Mouse (Mus musculus) liver, embryonic 16.5 days (tissue): Measurements from ENCODE around the gene Nudt5. TPM values are rescaled to one million over a fixed set of nuclear protein-coding genes. Genes with fewer than 3 reads are reported as not detected.
"Not testable (repeated sequence)": the region's sequence is repeated elsewhere in the genome, so short reads cannot be mapped to it uniquely, and the experiment has no call there.

Source experiments
- ATAC-seq: fragments of 200-750 bp; cut with Nextera tagmentation; 2 replicates; pipeline ENCODE4 v1.8.0; 2017; ENCODE audit warnings: low read depth, mild to moderate bottlenecking, moderate number of reproducible peaks, moderate library complexity
- H3K27ac ChIP-seq: fragments of 300-500 bp; sonication (generic); 2 replicates; pipeline ENCODE4 v1.5.1; 2014; ENCODE audit warnings: mild to moderate bottlenecking, low read length
- H3K27me3 ChIP-seq: fragments of 300-500 bp; sonication (generic); 2 replicates; pipeline ENCODE4 v1.6.1; 2014; ENCODE audit warnings: low read depth, low read length, mixed read lengths; ENCODE audit not compliant: control insufficient read depth, insufficient read depth
- H3K36me3 ChIP-seq: fragments of 300-500 bp; sonication (generic); 2 replicates; pipeline ENCODE4 v1.6.1; 2014; ENCODE audit warnings: mild to moderate bottlenecking; ENCODE audit not compliant: control insufficient read depth, insufficient read depth
- H3K4me1 ChIP-seq: fragments of 300-500 bp; sonication (generic); 2 replicates; pipeline ENCODE4 v1.6.1; 2014; ENCODE audit warnings: low read depth, low read length, mixed read lengths; ENCODE audit not compliant: control insufficient read depth
- H3K4me2 ChIP-seq: fragments of 300-500 bp; sonication (generic); 2 replicates; pipeline ENCODE4 v1.6.1; 2014; ENCODE audit warnings: low read depth, low read length, mixed read lengths
- H3K4me3 ChIP-seq: fragments of 300-500 bp; sonication (generic); 2 replicates; pipeline ENCODE4 v1.5.1; 2014; ENCODE audit warnings: low read depth, mild to moderate bottlenecking, low read length
- H3K9ac ChIP-seq: fragments of 300-500 bp; sonication (generic); 2 replicates; pipeline ENCODE4 v1.6.1; 2014; ENCODE audit warnings: low read depth, low read length
- H3K9me3 ChIP-seq: fragments of 300-500 bp; sonication (generic); replicated peaks from 2 replicates; pipeline ENCODE4 v1.6.1; 2016; ENCODE audit warnings: low read length; ENCODE audit not compliant: control insufficient read depth
- WGBS: fragments of 180-500 bp; shearing (Covaris S2); extraction: QIAGEN DNeasy Blood & Tissue Kit; methylation state at CpG from one replicate; pipeline ENCODE4 v1.1.7; 2014; ENCODE audit not compliant: insufficient replicate concordance; 5-methylcytosine and 5-hydroxymethylcytosine counted together
- polyA plus RNA-seq: library from polyadenylated mRNA; unstranded; fragments of >200 nt; fragmentation: Nextera tagmentation; extraction: Ambion mirVana; gene quantifications from 2 replicates; pipeline ENCODE4 v1.2.1, GENCODE M21; 2015

The Nudt5 gene
- 38.7 and 44.9 TPM in 2 replicates for polyA plus RNA-seq

GRCm38 (mm10) chr2:5844873-5845631, at the start of gene Nudt5, which contains the start of gene Cdc123:
Nudt5 (plus strand) TSS chr2:5845019.
Cdc123 (minus strand) TSS chr2:5845164.
- Histone ChIP-seq H3K36me3 (peaks cover 12% of the 10 kb centered on the region), H3K4me1 (peaks cover 12% of the 10 kb centered on the region), H3K27me3 (no peaks in the 10 kb centered on the region), H3K4me3 (peak within 1 kb of the TSS; percentile 78), H3K27ac (peak within 1 kb of the TSS; percentile 82), H3K4me2 (peak within 1 kb of the TSS; percentile 80), H3K9ac (peak within 1 kb of the TSS; percentile 75), H3K9me3 (no peaks in the 10 kb centered on the region)
- under 1% methylated on average over 53 of the region's 53 CpGs for WGBS
- ATAC-seq, result peak; percentile 95

- peaks cover 31% of the 10 kb centered on the region for H3K36me3 ChIP-seq
- WGBS, result 73% methylated on average over 11 of the region's 11 CpGs
Observed at GRCm38 (mm10) chr2:5797816-5798672, 46.8 kb upstream of the Nudt5 start.

GRCm38 (mm10) chr2:5801182-5801640, 43.6 kb upstream of the Nudt5 start:
- Histone ChIP-seq H3K9ac (no peak overlapping the region), H3K4me2 (no peak overlapping the region)

More at GRCm38 (mm10) chr2:5797816-5798672, 46.8 kb upstream of the Nudt5 start:
- H3K4me1 ChIP-seq, result peaks cover 7% of the 10 kb centered on the region
- H3K27ac ChIP-seq, result no peak overlapping the region
- H3K4me3 ChIP-seq, result no peak overlapping the region
- no peaks in the 10 kb centered on the region for H3K27me3 ChIP-seq
- H3K9me3 ChIP-seq, result no peaks in the 10 kb centered on the region
- peak; percentile 17; the same call in 1 of the 2 replicates for ATAC-seq
- H3K4me2 ChIP-seq, result no peak overlapping the region
- no peak overlapping the region for H3K9ac ChIP-seq

GRCm38 (mm10) chr2:5801927-5802590, 42.8 kb upstream of the Nudt5 start:
- no peak for ATAC-seq
- peak overlapping the region; percentile 48 for H3K27ac ChIP-seq
- no peak overlapping the region for H3K4me3 ChIP-seq
- no peak overlapping the region for H3K9ac ChIP-seq
- H3K4me1 ChIP-seq, result peaks cover 7% of the 10 kb centered on the region
- no peaks in the 10 kb centered on the region for H3K9me3 ChIP-seq
- 62% methylated on average over 10 of the region's 10 CpGs for WGBS
- H3K36me3 ChIP-seq, result peaks cover 7% of the 10 kb centered on the region
- no peaks in the 10 kb centered on the region for H3K27me3 ChIP-seq
- H3K4me2 ChIP-seq, result peak overlapping the region; percentile 4; the same call in 1 of the 2 replicates

More at GRCm38 (mm10) chr2:5801182-5801640, 43.6 kb upstream of the Nudt5 start:
- Histone ChIP-seq H3K4me1 (peaks cover 7% of the 10 kb centered on the region), H3K9me3 (no peaks in the 10 kb centered on the region), H3K4me3 (no peak overlapping the region), H3K27ac (peak overlapping the region; percentile 48), H3K36me3 (peaks cover 8% of the 10 kb centered on the region), H3K27me3 (no peaks in the 10 kb centered on the region)
- WGBS, result 18% methylated on average over 9 of the region's 9 CpGs
- ATAC-seq, result peak; percentile 84

- peaks cover 9% of the 10 kb centered on the region for H3K36me3 ChIP-seq
- H3K9ac ChIP-seq, result no peak overlapping the region
- ATAC-seq, result no peak
- peaks cover 7% of the 10 kb centered on the region for H3K4me1 ChIP-seq
- H3K4me2 ChIP-seq, result no peak overlapping the region
- WGBS, result 27% methylated on average over 6 of the region's 6 CpGs
- H3K4me3 ChIP-seq, result no peak overlapping the region
- no peak overlapping the region for H3K27ac ChIP-seq
- H3K9me3 ChIP-seq, result no peaks in the 10 kb centered on the region
- H3K27me3 ChIP-seq, result no peaks in the 10 kb centered on the region
Observed at GRCm38 (mm10) chr2:5804440-5805045, 40.3 kb upstream of the Nudt5 start.

- no peak overlapping the region for H3K4me2 ChIP-seq
- H3K9me3 ChIP-seq, result no peaks in the 10 kb centered on the region
- H3K4me3 ChIP-seq, result no peak overlapping the region
- WGBS, result 81% methylated on average over 7 of the region's 7 CpGs
- no peak overlapping the region for H3K9ac ChIP-seq
- no peak overlapping the region for H3K27ac ChIP-seq
- ATAC-seq, result no peak
- H3K36me3 ChIP-seq, result peaks cover 9% of the 10 kb centered on the region
- no peaks in the 10 kb centered on the region for H3K27me3 ChIP-seq
- H3K4me1 ChIP-seq, result peaks cover 7% of the 10 kb centered on the region
Observed at GRCm38 (mm10) chr2:5805228-5805627, 39.6 kb upstream of the Nudt5 start.

GRCm38 (mm10) chr2:5806201-5806600, 38.6 kb upstream of the Nudt5 start:
- H3K4me3 ChIP-seq, H3K9ac ChIP-seq, ATAC-seq, H3K4me2 ChIP-seq, H3K27ac ChIP-seq, H3K27me3 ChIP-seq, H3K4me1 ChIP-seq, H3K9me3 ChIP-seq, H3K36me3 ChIP-seq: not testable (repeated sequence)
- 53% methylated on average over 3 of the region's 3 CpGs for WGBS

- peaks cover 9% of the 10 kb centered on the region for H3K36me3 ChIP-seq
- 87% methylated on average over 5 of the region's 5 CpGs for WGBS
- no peaks in the 10 kb centered on the region for H3K27me3 ChIP-seq
- no peaks in the 10 kb centered on the region for H3K4me1 ChIP-seq
- H3K27ac ChIP-seq, result no peak overlapping the region
- no peaks in the 10 kb centered on the region for H3K9me3 ChIP-seq
- no peak for ATAC-seq
- no peak overlapping the region for H3K9ac ChIP-seq
- H3K4me2 ChIP-seq, result no peak overlapping the region
- H3K4me3 ChIP-seq, result no peak overlapping the region
Observed at GRCm38 (mm10) chr2:5810036-5810718, 34.6 kb upstream of the Nudt5 start.
